Mouse (Mus musculus) olfactory bulb, adult 2 months (tissue): ENCODE measurements around the gene Spats2l. TPM values are rescaled to one million over a fixed set of nuclear protein-coding genes. Genes with fewer than 3 reads are reported as not detected.
A peak's percentile ranks its signal among the peaks of the same experiment; 100 is the strongest.

Experiments used
- H3K27ac ChIP-seq: fragments of 200-500 bp; 2 replicates; pipeline ENCODE4 v1.5.1; 2012; ENCODE audit warnings: low read depth, low read length; ENCODE audit not compliant: insufficient read depth
- H3K4me1 ChIP-seq: fragments of 200-500 bp; 2 replicates; pipeline ENCODE4 v1.6.1; 2012; ENCODE audit warnings: low read length; ENCODE audit not compliant: control insufficient read depth, insufficient read depth
- H3K4me3 ChIP-seq: fragments of 200-500 bp; 2 replicates; pipeline ENCODE4 v1.5.1; 2012; ENCODE audit warnings: mild to moderate bottlenecking, low read depth, low read length, moderate library complexity; ENCODE audit not compliant: insufficient read depth
- CTCF ChIP-seq: fragments of 200-500 bp; IDR thresholded peaks from 2 replicates; pipeline ENCODE4 v1.5.1; 2012; ENCODE audit warnings: low read depth, mild to moderate bottlenecking, low read length, moderate library complexity; ENCODE audit not compliant: insufficient read depth
- POLR2A ChIP-seq: fragments of 200-500 bp; IDR thresholded peaks from 2 replicates; pipeline ENCODE4 v1.6.1; 2012; ENCODE audit warnings: mild to moderate bottlenecking, low read depth, low read length, moderate library complexity; ENCODE audit not compliant: insufficient read depth
- WGBS: fragments of 180-500 bp; shearing (Covaris S2); methylation state at CpG from one replicate; pipeline ENCODE4 v1.1.7; 2018; 5-methylcytosine and 5-hydroxymethylcytosine counted together
- polyA plus RNA-seq: library from polyadenylated mRNA; stranded (reverse); fragments of >200 nt; gene quantifications from 2 replicates; pipeline ENCODE4 v1.2.4, GENCODE M21; 2012; ENCODE audit warnings: low replicate concordance; ENCODE audit not compliant: missing spikeins, insufficient read depth, insufficient read length

Spats2l gene
- polyA plus RNA-seq, 1 experiment: not detected

GRCm38 (mm10) chr1:57947552-57948347, 173.8 kb downstream of the Spats2l start:
- no peak overlapping the region for H3K4me3 ChIP-seq
- H3K4me1 ChIP-seq: no peaks in the 10 kb centered on the region
- H3K27ac ChIP-seq: no peak overlapping the region
- WGBS: 48% methylated on average over 2 of the region's 2 CpGs
- TF ChIP-seq CTCF (no peak), POLR2A (no peak)

DNA sequence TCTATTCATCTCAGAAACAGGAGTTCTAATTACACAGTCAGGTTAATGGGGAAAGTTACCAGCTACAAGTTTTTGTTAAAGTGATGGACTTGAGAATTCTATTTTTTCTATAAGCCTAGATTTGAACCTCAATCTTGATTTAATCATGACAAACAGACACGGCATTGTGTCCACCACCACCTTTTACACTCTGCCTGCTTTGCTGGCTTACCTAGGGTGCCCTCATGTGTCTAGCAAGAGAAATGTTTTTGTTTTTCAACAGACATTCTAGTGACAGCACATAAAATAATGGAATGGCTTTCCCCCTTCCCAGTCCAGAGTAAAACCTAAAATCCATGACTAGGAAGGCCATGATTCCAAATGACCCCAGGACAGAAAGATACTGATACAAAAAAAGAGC, 175.2 kb downstream of the Spats2l start:
- H3K4me3 ChIP-seq: no peak overlapping the region
- TF ChIP-seq POLR2A (no peak), CTCF (no peak)
- no peak overlapping the region for H3K27ac ChIP-seq
- no peaks in the 10 kb centered on the region for H3K4me1 ChIP-seq
- 9% methylated on average over 1 of the region's 1 CpGs for WGBS

DNA sequence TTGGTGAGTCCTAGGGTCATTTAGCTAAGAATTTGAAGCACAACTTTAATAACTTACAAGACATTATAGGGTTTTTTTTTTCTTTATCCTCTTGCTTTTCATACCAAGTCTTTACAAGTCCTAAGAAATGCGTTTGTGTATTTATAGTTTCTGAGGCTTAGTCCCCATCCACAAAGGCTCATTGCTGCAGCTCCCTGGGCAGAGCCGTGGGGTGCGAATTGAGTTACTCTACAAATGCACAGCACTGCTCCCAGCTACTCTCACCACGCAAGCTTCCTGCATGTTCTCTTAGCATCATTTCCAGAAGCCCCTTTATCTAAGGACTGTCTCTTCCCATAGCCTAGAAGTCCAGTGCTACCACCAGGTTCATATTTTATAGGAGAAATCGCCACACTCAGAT, 175.8 kb downstream of the Spats2l start:
- Histone ChIP-seq H3K27ac (no peak overlapping the region), H3K4me1 (no peaks in the 10 kb centered on the region), H3K4me3 (no peak overlapping the region)
- WGBS: 67% methylated on average over 5 of the region's 5 CpGs
- TF ChIP-seq POLR2A: no peak
- TF ChIP-seq CTCF: no peak

GRCm38 (mm10) chr1:57952509-57952908, 178.5 kb downstream of the Spats2l start:
- no peak overlapping the region for H3K4me3 ChIP-seq
- no peak overlapping the region for H3K27ac ChIP-seq
- 94% methylated on average over 4 of the region's 4 CpGs for WGBS
- TF ChIP-seq CTCF (no peak), POLR2A (no peak)
- no peaks in the 10 kb centered on the region for H3K4me1 ChIP-seq

DNA sequence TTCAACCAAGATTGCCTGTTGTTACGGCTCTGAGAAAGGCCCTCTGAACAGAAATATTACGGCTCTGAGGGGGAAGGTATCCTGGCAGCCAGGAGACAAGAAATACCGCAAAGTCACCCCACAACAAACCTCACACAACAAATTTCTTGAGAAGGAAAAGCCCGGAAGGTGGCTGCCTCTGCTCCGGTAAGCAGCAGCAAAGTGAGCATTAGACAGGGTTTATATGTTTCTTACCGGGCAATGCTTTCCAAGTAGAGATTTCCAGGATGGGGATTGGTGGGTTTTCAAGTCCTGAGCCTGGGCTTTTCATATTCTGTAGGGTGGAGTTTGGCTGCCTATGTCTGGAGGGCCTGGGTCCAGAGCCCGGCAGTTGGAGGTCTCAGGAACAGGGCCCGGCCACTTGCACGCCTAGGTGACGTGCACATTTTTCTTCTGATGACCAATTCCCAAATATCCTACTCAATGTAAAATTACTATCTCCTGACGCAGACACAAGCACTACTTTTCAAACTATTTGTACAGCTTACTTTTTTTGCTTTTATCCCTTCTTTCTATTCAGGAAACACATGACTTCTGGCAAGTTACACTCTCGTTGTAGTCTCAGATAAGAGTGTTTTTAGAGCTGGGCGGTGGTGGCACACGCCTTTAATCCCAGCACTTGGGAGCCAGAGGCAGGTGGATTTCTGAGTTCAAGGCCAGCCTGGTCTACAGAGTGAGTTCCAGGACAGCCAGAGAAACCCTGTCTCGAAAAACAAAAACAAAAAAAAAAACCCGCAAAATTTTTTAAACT, 179.8 kb downstream of the Spats2l start:
- H3K4me1 ChIP-seq: no peaks in the 10 kb centered on the region
- H3K27ac ChIP-seq: no peak overlapping the region
- WGBS: 85% methylated on average over 16 of the region's 16 CpGs
- no peak overlapping the region for H3K4me3 ChIP-seq
- TF ChIP-seq CTCF (no peak), POLR2A (no peak)

GRCm38 (mm10) chr1:57954376-57954765, 180.4 kb downstream of the Spats2l start:
- no peaks in the 10 kb centered on the region for H3K4me1 ChIP-seq
- no peak overlapping the region for H3K4me3 ChIP-seq
- 85% methylated on average over 5 of the region's 5 CpGs for WGBS
- TF ChIP-seq POLR2A: no peak
- no peak for TF ChIP-seq CTCF
- no peak overlapping the region for H3K27ac ChIP-seq

DNA sequence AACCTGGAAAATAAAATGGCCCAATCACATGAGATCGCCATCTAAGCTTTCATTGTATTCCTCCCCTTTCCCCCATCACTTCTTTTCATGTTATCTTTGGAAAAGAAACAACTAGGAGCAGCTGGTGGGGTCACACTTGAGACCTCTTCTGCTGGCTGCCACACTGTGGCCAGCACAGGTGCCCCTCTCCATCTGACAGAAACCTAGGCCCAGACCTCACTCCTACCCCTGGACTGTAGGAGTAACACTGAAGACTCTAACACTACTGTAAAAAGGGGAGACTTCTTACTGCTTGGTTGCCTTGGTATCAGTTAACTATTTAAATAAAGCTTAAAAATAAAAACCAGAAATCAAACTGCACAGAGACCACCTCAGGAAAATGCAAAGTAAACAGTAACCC, 181.8 kb downstream of the Spats2l start:
- Histone ChIP-seq H3K4me3 (no peak overlapping the region), H3K27ac (no peak overlapping the region), H3K4me1 (no peaks in the 10 kb centered on the region)
- TF ChIP-seq CTCF (no peak), POLR2A (no peak)
- 97% methylated on average over 1 of the region's 1 CpGs for WGBS

- H3K4me1 ChIP-seq: peaks cover 4% of the 10 kb centered on the region
- under 1% methylated on average over 65 of the region's 65 CpGs for WGBS
- H3K27ac ChIP-seq: peak overlapping the region; percentile 27; the same call in 1 of the 2 replicates
- peak; percentile 89 for TF ChIP-seq POLR2A
- peak; percentile 85 for TF ChIP-seq CTCF
- peak overlapping the region; percentile 77 for H3K4me3 ChIP-seq
These were observed 195.6 kb downstream of the Spats2l start for GRCm38 (mm10) chr1:57969327-57970271.

DNA sequence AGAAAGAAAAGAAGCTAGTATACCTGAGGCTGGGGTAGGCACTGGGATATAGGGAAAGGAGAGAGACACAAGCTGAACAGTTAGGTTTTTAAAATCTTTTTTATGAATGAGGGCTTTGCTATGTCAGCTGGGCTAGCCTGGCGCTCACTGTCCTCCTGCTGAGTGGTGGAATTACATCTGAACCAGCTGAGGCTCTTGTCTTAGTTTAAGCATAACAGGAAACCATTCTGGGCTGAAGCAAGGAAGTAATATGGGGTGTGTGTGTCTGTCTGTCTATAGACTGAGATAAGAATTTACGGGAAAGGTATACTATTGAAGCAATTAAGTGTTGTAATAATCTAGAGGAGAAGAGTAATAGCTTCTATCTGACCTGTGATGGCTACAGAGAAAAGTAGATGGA, 197.6 kb downstream of the Spats2l start:
- H3K27ac ChIP-seq: no peak overlapping the region
- no peak overlapping the region for H3K4me3 ChIP-seq
- TF ChIP-seq POLR2A (no peak), CTCF (no peak)
- WGBS: 96% methylated on average over 2 of the region's 2 CpGs
- peaks cover 4% of the 10 kb centered on the region for H3K4me1 ChIP-seq
